14 mouse cellular contexts compared by ENCODE assay signal in the genomic region with DNA sequence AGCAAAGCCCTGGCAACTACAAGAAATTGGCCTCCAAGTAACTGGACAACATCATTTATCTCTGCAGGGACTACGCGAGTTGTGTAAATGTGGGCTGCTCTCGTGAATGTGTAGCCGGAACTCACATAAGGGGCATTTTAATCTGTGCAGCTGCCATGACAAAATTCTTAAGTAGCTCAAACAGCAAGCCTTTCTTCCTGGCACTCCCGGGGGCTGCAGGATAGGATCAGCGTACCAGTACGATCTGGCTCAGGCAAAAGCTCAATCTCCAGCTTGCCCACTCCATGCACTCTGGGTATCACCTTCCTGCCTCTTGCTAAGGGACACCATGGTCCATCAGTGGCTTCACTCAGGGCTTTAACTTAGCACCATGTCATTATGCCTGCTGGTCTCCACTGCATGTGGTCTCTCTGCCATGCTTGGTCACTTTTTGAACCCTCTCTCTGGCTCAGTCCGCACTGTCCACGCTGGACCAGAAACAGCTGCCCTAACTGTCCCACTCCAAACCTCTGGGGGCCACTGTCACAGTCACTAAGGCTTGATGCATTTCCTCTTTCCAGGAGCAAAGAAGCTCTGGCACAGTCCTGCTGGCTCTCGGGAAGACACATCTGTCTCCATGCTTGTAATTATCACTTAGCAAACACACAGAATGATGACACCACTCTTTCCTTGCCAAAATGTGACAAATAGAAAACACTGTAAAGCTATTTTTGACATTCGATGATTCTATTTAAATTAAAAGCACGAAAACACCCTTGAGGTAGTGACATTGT.
DNase-seq lines count a peak whose midpoint lies in the region; ATAC-seq lines count a peak whose summit lies in the region.
"Had no signal": no experiment of that assay in that cellular context is flagged by ENCODE, and none has a peak within 500 bp of the region (broad histone marks: within the 10 kb centered on the region; RNA-seq: fewer than 3 reads in every experiment).

No protein-coding gene starts in this region.

- H3K9ac ChIP-seq in midbrain, embryonic 11.5 days (ENCODE audit: low read length): no peak overlapping the region
- no peak overlapping the region for H3K9ac ChIP-seq in forebrain, embryonic 15.5 days (replicated peaks)
- no peak overlapping the region for H3K9ac ChIP-seq in neural tube, embryonic 14.5 days (replicated peaks; ENCODE audit: low read depth, low read length)
- H3K9ac ChIP-seq: kidney, embryonic 15.5 days had no signal

- H3K4me1 ChIP-seq in midbrain, embryonic 10.5 days: peaks cover 10% of the 10 kb centered on the region
- H3K4me1 ChIP-seq in midbrain, embryonic 11.5 days (ENCODE audit: control insufficient read depth, insufficient read depth, low read length): no peaks in the 10 kb centered on the region
- peaks cover 16% of the 10 kb centered on the region for H3K4me1 ChIP-seq in forebrain, embryonic 15.5 days
- peaks cover 9% of the 10 kb centered on the region for H3K4me1 ChIP-seq in neural tube, embryonic 14.5 days (ENCODE audit: control insufficient read depth, insufficient read depth, low read length)

- intact Hi-C loops in heart, postnatal 10 days (cut with DNase I): no loop called here
- intact Hi-C loops in heart, postnatal 25 days (cut with DNase I): no loop called here

- H3K27ac ChIP-seq in midbrain, embryonic 10.5 days (replicated peaks): 0 out of 2 replicates have a peak overlapping the region, but pooled peaks have one; percentile 38
- H3K27ac ChIP-seq in midbrain, embryonic 11.5 days (ENCODE audit: low read depth, low read length): no peak overlapping the region
- H3K27ac ChIP-seq in forebrain, embryonic 15.5 days (replicated peaks): peak overlapping the region; percentile 29
- peak overlapping the region; percentile 55; the same call in 1 of the 2 replicates for H3K27ac ChIP-seq in neural tube, embryonic 14.5 days (ENCODE audit: low read depth, low read length)
- H3K27ac ChIP-seq: kidney, embryonic 15.5 days had no signal

- WGBS in midbrain, embryonic 10.5 days: 88% methylated on average over 12 of the region's 12 CpGs
- WGBS in midbrain, embryonic 11.5 days: 80% methylated on average over 12 of the region's 12 CpGs
- 50% methylated on average over 12 of the region's 12 CpGs for WGBS in forebrain, embryonic 15.5 days
- WGBS in neural tube, embryonic 14.5 days: 54% methylated on average over 12 of the region's 12 CpGs

- H3K4me3 ChIP-seq in midbrain, embryonic 10.5 days: no peak overlapping the region
- H3K4me3 ChIP-seq in midbrain, embryonic 11.5 days (ENCODE audit: low read depth, low read length): no peak overlapping the region
- no peak overlapping the region for H3K4me3 ChIP-seq in forebrain, embryonic 15.5 days
- no peak overlapping the region for H3K4me3 ChIP-seq in neural tube, embryonic 14.5 days (ENCODE audit: low read depth, low read length)
- H3K4me3 ChIP-seq: erythroblast, embryonic 14.5 days; kidney, embryonic 15.5 days had no signal

- no peak for ATAC-seq in midbrain, embryonic 11.5 days (ENCODE audit: low FRiP score)
- ATAC-seq in forebrain, embryonic 15.5 days (replicated peaks): peak; percentile 51
- peak; percentile 41; the same call in 1 of the 2 replicates for ATAC-seq in neural tube, embryonic 14.5 days (ENCODE audit: low read depth)
- ATAC-seq: CD4-positive, CD25-positive, alpha-beta regulatory T cell, adult 4 months had no signal

- peak; percentile 29 to 47 for DNase-seq in heart, postnatal 10 days
- DNase-seq in heart, postnatal 25 days (ENCODE audit: low spot score): no peak
- no peak for DNase-seq in midbrain, embryonic 10.5 days (ENCODE audit: low spot score)
- no peak for DNase-seq in midbrain, embryonic 11.5 days (ENCODE audit: low spot score, missing footprints)
- no peak for DNase-seq in urinary bladder, adult 18-20 months (ENCODE audit: low spot score in 2 of 2)
- DNase-seq in kidney, postnatal 25 days: no peak
- DNase-seq: cerebellum, postnatal 25 days; right cerebral cortex, postnatal 14 days; thymus, postnatal 36 days had no signal

- no peaks in the 10 kb centered on the region for H3K36me3 ChIP-seq in midbrain, embryonic 10.5 days
- H3K36me3 ChIP-seq in midbrain, embryonic 11.5 days (ENCODE audit: control insufficient read depth, insufficient read depth, low read length): no peaks in the 10 kb centered on the region
- no peaks in the 10 kb centered on the region for H3K36me3 ChIP-seq in forebrain, embryonic 15.5 days
- no peaks in the 10 kb centered on the region for H3K36me3 ChIP-seq in neural tube, embryonic 14.5 days (ENCODE audit: control insufficient read depth, insufficient read depth, low read length)
- H3K36me3 ChIP-seq: kidney, embryonic 15.5 days had no signal

- no peaks in the 10 kb centered on the region for H3K27me3 ChIP-seq in midbrain, embryonic 10.5 days (ENCODE audit: low read depth, poor library complexity, severe bottlenecking)
- H3K27me3 ChIP-seq in midbrain, embryonic 11.5 days (ENCODE audit: control insufficient read depth, insufficient read depth, low read length): no peaks in the 10 kb centered on the region
- H3K27me3 ChIP-seq in forebrain, embryonic 15.5 days: no peaks in the 10 kb centered on the region
- no peaks in the 10 kb centered on the region for H3K27me3 ChIP-seq in neural tube, embryonic 14.5 days (ENCODE audit: control insufficient read depth, insufficient read depth, low read length)
- H3K27me3 ChIP-seq: kidney, embryonic 15.5 days had no signal

- H3K4me2 ChIP-seq in midbrain, embryonic 11.5 days: no peak overlapping the region
- H3K4me2 ChIP-seq in forebrain, embryonic 15.5 days (replicated peaks): no peak overlapping the region
- H3K4me2 ChIP-seq in neural tube, embryonic 14.5 days (ENCODE audit: low read depth, low read length): no peak overlapping the region
- H3K4me2 ChIP-seq: kidney, embryonic 15.5 days had no signal

- H3K9me3 ChIP-seq in midbrain, embryonic 10.5 days (replicated peaks): no peaks in the 10 kb centered on the region
- H3K9me3 ChIP-seq in midbrain, embryonic 11.5 days (ENCODE audit: control insufficient read depth, low read length): no peaks in the 10 kb centered on the region
- no peaks in the 10 kb centered on the region for H3K9me3 ChIP-seq in forebrain, embryonic 15.5 days
- no peaks in the 10 kb centered on the region for H3K9me3 ChIP-seq in neural tube, embryonic 14.5 days (ENCODE audit: control insufficient read depth, low read length)
- H3K9me3 ChIP-seq: kidney, embryonic 15.5 days had no signal

Comparison
In these comparisons a context has a peak if more than half of its experiments do, and no peak if none do; other contexts are left out.
1. DNase-seq: peak in heart, postnatal 10 days (2 of 2); none in heart, postnatal 25 days (single experiment), midbrain, embryonic 10.5 days (single experiment), midbrain, embryonic 11.5 days (single experiment), urinary bladder, adult 18-20 months (0 of 2) and kidney, postnatal 25 days (0 of 2).